Mouse (Mus musculus) spleen, adult 2 months (tissue): ENCODE data around the gene Pkhd1.

Experiments
- CTCF ChIP-seq: fragments of 200-500 bp; IDR thresholded peaks from 2 replicates; pipeline ENCODE4 v1.5.1; 2011; ENCODE audit warnings: mild to moderate bottlenecking, inconsistent platforms; ENCODE audit not compliant: insufficient read depth, insufficient read length, insufficient replicate concordance; ENCODE audit errors: extremely low read depth
- POLR2A ChIP-seq: fragments of 200-500 bp; IDR thresholded peaks from 2 replicates; pipeline ENCODE4 v1.6.1; 2011; ENCODE audit warnings: low read depth, low read length, inconsistent platforms

DNA sequence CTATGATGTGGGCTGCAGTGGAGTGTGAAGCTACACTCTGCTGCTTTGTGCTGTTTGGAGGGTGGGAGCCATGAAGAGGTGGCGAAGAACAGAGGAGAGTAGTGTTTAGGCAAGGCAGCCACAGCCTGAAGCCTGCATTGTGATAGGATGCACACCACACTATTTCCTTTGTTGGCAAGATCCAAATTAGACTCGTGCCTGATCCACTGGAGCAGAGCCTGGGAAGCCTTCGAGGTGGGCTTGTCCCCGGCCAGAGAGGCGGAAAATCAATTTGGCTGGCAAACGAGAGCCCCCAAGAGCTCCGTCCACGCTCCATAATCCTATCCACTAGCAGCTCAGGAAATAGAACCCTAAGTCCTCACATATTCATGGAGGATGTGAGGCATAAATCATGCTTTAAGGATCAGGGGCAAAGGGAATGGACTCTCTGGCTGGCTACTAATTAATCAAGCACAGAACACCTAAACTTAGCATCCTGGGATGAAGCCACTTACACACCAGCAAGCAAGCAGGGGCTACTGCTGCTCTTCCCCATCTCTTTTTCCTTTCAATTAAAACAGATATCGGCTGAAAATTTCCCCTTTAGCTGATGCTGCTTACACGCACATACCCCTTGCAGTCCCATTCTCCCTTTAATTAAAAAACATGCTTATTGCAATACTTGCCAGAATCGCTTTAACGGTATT is 189.4 kb downstream of the Pkhd1 start:
- no peak for TF ChIP-seq CTCF
- TF ChIP-seq POLR2A = no peak
